Mouse (Mus musculus) heart, embryonic 15.5 days (tissue): ENCODE results near the gene Cyct. TPM values are rescaled to one million over a fixed set of nuclear protein-coding genes. Genes with fewer than 3 reads are reported as not detected.

ENCODE experiments used
- ATAC-seq: fragments of 200-750 bp; cut with Nextera tagmentation; replicated peaks from 2 replicates; pipeline ENCODE4 v1.8.0; 2017; ENCODE audit warnings: low read depth, moderate TSS enrichment; ENCODE audit not compliant: insufficient number of reproducible peaks, insufficient read depth, low FRiP score
- H3K27ac ChIP-seq: fragments of 300-500 bp; sonication (generic); 2 replicates; pipeline ENCODE4 v1.5.1; 2015; ENCODE audit warnings: mild to moderate bottlenecking, inconsistent platforms
- H3K27me3 ChIP-seq: fragments of 300-500 bp; sonication (generic); 2 replicates; pipeline ENCODE4 v1.6.1; 2015; ENCODE audit warnings: inconsistent platforms
- H3K36me3 ChIP-seq: fragments of 300-500 bp; sonication (generic); 2 replicates; pipeline ENCODE4 v1.6.1; 2015; ENCODE audit warnings: mild to moderate bottlenecking, inconsistent platforms
- H3K4me1 ChIP-seq: fragments of 300-500 bp; sonication (generic); replicated peaks from 2 replicates; pipeline ENCODE4 v1.6.1; 2015; ENCODE audit warnings: inconsistent platforms
- H3K4me2 ChIP-seq: fragments of 300-500 bp; sonication (generic); 2 replicates; pipeline ENCODE4 v1.6.1; 2015; ENCODE audit warnings: inconsistent platforms, mild to moderate bottlenecking, moderate library complexity
- H3K4me3 ChIP-seq: fragments of 300-500 bp; sonication (generic); 2 replicates; pipeline ENCODE4 v1.5.1; 2015; ENCODE audit warnings: mild to moderate bottlenecking, inconsistent platforms
- H3K9ac ChIP-seq: fragments of 300-500 bp; sonication (generic); 2 replicates; pipeline ENCODE4 v1.6.1; 2015; ENCODE audit warnings: mild to moderate bottlenecking, inconsistent platforms
- H3K9me3 ChIP-seq: fragments of 300-500 bp; sonication (generic); replicated peaks from 2 replicates; pipeline ENCODE4 v1.6.1; 2016; ENCODE audit warnings: inconsistent platforms
- WGBS: fragments of 180-500 bp; shearing (Covaris S2); methylation state at CpG from one replicate; pipeline ENCODE4 v1.1.7; 2015; ENCODE audit warnings: mixed read lengths; 5-methylcytosine and 5-hydroxymethylcytosine counted together
- microRNA-seq: library from miRNA; unstranded; fragments of <30 nt; microRNA quantifications from one replicate; pipeline ENCODE4, GENCODE M21; 2016
- polyA plus RNA-seq: library from polyadenylated mRNA; unstranded; fragments of >200 nt; fragmentation: Nextera tagmentation; extraction: Ambion mirVana; gene quantifications from 2 replicates; pipeline ENCODE4 v1.2.1, GENCODE M21; 2015

The Cyct gene
- polyA plus RNA-seq, 1 experiment from 2014 or later, result 0.34 TPM

DNA sequence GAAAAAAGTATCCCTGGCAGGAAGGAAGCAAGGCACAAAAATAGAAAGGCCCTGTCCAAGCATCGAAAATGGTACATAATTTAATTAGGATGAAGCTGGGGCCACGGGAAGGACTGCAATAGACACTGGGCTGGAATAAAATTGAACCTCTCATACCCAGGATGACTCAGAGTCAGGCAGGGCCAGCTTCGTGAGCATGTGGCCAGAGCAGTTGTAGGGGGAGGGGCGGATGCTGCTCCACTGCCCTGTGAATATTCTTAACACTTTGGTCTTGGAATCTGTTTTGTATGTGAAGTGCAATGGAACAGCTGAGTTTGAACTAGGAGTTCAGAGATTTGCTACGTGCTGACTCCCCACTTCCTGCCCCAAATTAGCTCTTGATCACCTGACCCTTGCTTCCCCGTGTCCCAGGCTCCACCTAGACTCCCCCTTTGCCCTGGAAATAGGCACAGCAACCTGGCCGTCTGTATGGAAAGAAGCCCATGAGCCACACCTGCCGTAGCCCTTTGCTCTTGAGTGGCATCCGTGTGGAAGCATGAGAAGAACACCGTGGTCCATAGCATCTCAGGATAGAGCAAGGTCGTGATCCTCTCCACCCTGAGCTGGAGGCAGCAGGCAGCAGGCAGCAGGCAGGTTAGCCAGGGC, 28.0 kb downstream of the Cyct start:
- no peak for ATAC-seq
- WGBS, result 53% methylated on average over 11 of the region's 11 CpGs
- Histone ChIP-seq H3K4me1 (no peaks in the 10 kb centered on the region), H3K9me3 (no peaks in the 10 kb centered on the region), H3K36me3 (no peaks in the 10 kb centered on the region), H3K27me3 (0 out of 2 replicates have a peak, but pooled peaks cover 6% of the 10 kb centered on the region), H3K4me2 (no peak overlapping the region), H3K4me3 (no peak overlapping the region), H3K27ac (no peak overlapping the region), H3K9ac (no peak overlapping the region)

DNA sequence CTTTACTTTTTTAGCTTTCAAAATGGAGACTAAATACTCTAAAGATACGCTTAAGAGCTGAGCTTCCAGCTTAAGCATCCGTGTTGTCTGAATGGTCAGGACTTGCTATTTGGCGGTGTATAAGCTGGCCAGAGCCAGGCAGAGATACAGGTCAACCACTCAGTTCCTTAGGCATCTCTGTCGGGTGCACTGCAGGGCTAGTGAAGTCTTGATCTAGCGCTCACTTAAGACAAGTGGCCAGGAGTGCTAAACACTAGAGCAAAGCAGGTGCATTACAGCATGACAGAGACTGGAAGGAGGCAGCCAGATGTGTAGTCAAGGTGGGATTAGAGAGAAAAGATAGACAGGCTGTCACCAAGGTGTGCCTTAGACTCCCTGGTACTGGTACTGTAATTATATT, 30.2 kb downstream of the Cyct start:
- H3K4me1 ChIP-seq, result no peaks in the 10 kb centered on the region
- H3K4me3 ChIP-seq, result no peak overlapping the region
- ATAC-seq, result no peak
- H3K9me3 ChIP-seq, result no peaks in the 10 kb centered on the region
- H3K27me3 ChIP-seq, result no peaks in the 10 kb centered on the region
- no peak overlapping the region for H3K27ac ChIP-seq
- 82% methylated on average over 5 of the region's 5 CpGs for WGBS
- H3K36me3 ChIP-seq, result no peaks in the 10 kb centered on the region
- no peak overlapping the region for H3K4me2 ChIP-seq
- no peak overlapping the region for H3K9ac ChIP-seq

DNA sequence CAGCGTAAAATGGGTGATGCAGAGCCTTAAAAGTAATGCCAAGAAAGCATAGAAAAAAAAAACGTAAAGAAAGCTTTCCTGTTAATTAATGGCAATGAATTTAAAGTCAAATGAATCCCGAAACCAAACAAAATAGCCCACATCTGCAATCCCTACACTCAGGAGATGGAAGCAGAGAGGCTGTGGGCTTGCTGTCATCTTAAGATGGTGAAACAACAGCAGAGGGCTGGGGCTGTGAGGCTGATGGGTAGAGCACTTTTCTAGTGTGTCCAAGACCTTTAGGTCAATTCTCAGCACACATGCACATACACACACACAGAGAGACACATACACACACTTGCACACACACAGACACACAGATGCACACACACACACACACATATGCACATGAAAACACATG, 34.1 kb downstream of the Cyct start:
- no peak overlapping the region for H3K9ac ChIP-seq
- no peak for ATAC-seq
- no peaks in the 10 kb centered on the region for H3K9me3 ChIP-seq
- no peaks in the 10 kb centered on the region for H3K36me3 ChIP-seq
- H3K4me1 ChIP-seq, result no peaks in the 10 kb centered on the region
- H3K27ac ChIP-seq, result no peak overlapping the region
- 70% methylated on average over 3 of the region's 3 CpGs for WGBS
- no peak overlapping the region for H3K4me3 ChIP-seq
- no peak overlapping the region for H3K4me2 ChIP-seq
- no peaks in the 10 kb centered on the region for H3K27me3 ChIP-seq

DNA sequence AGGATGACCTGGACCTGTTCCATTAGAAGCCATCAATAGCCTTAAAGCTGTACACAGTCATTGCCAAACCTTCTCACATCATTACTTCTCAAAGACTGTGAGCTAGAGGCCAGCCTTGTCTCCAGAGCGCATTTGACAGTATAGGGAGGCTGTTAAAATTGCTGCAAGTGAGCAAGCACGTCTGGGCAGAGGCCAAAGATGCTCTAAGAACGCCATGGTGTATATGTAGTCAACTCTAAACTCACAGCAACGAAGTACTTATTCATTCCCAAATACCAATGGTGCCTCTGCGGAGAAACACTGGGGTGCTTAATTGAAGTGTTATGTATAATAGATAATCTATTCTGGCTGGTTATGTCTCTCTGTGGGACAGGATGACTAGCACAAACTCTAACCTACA, 35.8 kb downstream of the Cyct start:
- 85% methylated on average over 5 of the region's 5 CpGs for WGBS
- Histone ChIP-seq H3K4me3 (no peak overlapping the region), H3K27ac (no peak overlapping the region), H3K36me3 (no peaks in the 10 kb centered on the region), H3K4me1 (no peaks in the 10 kb centered on the region), H3K9ac (no peak overlapping the region), H3K4me2 (no peak overlapping the region), H3K27me3 (no peaks in the 10 kb centered on the region), H3K9me3 (no peaks in the 10 kb centered on the region)
- ATAC-seq, result no peak

DNA sequence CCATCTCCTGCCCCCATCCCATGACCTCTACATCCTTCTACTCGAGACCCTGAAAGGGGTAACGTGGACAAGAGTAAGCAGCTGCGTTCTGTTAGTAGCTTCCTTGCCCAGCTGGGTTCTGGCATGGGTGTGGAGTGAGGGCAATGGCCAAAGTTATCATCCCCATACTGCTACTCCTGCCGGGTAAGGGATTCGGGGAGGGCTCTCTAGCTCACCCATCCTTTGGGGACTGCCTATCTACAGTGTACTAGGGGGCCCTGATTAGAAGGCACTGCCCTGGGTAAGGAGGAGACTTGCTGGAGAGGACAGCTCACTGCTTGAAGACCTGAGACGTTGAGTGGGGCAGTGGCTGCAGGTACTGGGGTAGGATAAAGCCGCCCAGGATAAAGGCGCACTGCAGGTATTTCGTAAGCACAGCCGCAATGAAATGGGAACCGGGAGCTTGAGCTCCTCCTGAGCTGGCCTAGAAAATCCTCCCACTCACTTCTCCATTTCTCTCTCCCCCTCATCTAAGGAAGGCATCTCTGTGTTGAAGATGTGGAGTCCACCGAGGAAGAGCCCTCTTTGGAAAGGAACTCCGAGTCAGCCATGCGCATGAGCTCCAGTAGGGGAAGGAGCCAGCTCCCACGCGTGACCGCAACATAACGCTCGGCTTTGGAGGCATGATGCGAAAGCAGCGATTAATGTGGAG, 36.9 kb downstream of the Cyct start:
- Histone ChIP-seq H3K4me3 (no peak overlapping the region), H3K27ac (no peak overlapping the region), H3K27me3 (no peaks in the 10 kb centered on the region), H3K9ac (no peak overlapping the region), H3K4me1 (no peaks in the 10 kb centered on the region), H3K36me3 (no peaks in the 10 kb centered on the region), H3K4me2 (no peak overlapping the region), H3K9me3 (no peaks in the 10 kb centered on the region)
- no peak for ATAC-seq
- WGBS, result 80% methylated on average over 21 of the region's 21 CpGs

DNA sequence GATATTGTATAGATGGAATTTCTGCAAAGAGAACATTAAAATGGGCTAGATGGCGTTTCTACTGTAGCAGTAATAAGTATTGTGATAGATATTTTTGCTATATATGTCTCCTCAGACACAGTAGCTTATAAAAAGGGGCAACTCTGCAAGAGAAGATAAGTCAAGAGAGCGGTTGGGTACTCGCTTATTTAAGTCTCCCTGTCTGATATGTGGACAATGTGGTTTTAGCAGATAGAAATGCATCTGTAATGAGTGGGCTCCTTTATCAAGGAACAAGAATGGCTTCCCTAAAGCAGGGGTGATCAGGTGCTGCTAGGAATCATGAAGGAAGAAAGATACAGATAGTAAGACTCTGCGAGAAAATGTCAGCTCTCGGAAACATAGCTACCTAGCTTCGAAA, 39.9 kb downstream of the Cyct start:
- Histone ChIP-seq H3K27me3 (no peaks in the 10 kb centered on the region), H3K27ac (no peak overlapping the region), H3K4me1 (no peaks in the 10 kb centered on the region), H3K4me2 (no peak overlapping the region), H3K36me3 (no peaks in the 10 kb centered on the region), H3K9ac (no peak overlapping the region), H3K9me3 (no peaks in the 10 kb centered on the region), H3K4me3 (no peak overlapping the region)
- WGBS, result 80% methylated on average over 6 of the region's 6 CpGs
- ATAC-seq, result no peak

DNA sequence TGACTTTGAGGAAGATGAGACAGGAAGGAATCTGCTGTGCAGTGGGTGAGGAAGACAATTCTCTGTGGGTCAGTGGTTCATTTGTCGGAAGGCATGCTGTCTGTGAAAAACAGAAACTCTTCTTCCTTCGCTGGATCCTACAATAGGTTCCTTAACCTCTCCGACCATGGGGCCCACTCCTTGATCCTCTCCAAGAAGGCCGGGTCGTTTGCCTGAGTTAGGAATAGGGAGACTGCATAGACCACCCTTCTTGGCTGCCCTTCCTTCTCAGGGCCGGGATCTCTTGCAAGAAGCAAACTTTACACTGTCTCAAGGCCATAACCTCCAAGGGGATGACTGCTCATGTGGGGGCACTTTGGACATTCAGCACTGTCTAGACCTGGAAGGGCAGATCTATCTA, 41.0 kb downstream of the Cyct start:
- H3K9ac ChIP-seq, result no peak overlapping the region
- no peak overlapping the region for H3K4me2 ChIP-seq
- no peak overlapping the region for H3K4me3 ChIP-seq
- no peaks in the 10 kb centered on the region for H3K9me3 ChIP-seq
- ATAC-seq, result no peak
- H3K36me3 ChIP-seq, result no peaks in the 10 kb centered on the region
- WGBS, result 87% methylated on average over 6 of the region's 6 CpGs
- no peaks in the 10 kb centered on the region for H3K27me3 ChIP-seq
- H3K27ac ChIP-seq, result no peak overlapping the region
- no peaks in the 10 kb centered on the region for H3K4me1 ChIP-seq

Small RNAs within 50 kb of the gene (microRNA-seq; reads per million reads assigned to microRNA genes)
- not detected for gene Gm44337

Other genes starting within 250 kb of the Cyct start
- gene Pde11a, start 21.7 kb downstream of the Cyct start, polyA plus RNA-seq, result 0.18 and 0.24 TPM in 2 replicates
- 11.6 and 14.6 TPM in 2 replicates for gene Rbm45, start 9.5 kb upstream of the Cyct start, polyA plus RNA-seq
- gene Osbpl6, start 46.1 kb upstream of the Cyct start, polyA plus RNA-seq, result 3.9 and 7.5 TPM in 2 replicates